8 mouse cellular contexts compared by ENCODE assay signal in the genomic region with DNA sequence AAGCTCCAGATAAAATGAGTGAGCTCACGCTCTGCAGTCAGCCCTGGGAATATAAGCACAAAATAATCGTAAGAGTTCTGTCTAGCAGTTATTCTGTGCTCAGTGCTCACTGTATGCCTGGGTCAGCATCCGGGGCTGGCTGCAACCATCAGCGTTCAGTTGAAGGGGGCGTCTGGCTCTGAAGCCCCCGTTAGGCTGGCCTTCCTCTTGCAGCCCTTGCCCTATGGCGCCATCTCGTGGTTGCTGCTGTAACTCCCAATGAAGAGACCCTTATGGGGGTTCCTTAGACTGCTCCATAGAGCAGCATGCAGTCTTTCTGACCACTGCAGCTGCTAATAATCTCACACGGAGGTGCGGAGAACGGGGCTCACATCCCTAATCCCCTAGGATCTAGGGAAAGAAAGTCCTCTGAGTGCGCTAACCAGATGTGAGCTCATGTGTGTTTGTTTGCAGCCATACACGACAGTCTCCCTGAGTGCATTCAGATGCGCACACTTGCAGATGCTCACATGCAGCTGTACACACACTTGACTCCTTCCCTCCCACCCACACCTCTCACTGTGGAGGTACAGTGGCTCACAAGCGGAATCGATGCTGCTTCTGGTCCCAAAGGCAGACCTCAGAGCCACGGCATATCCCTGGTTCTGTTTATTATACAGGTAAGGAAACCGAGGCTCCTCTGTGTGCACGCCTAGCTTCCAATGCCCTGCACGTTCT. TPM values are rescaled to one million over a fixed set of nuclear protein-coding genes. Genes with fewer than 3 reads are reported as not detected.
DNase-seq lines count a peak whose midpoint lies in the region; ATAC-seq and TF ChIP-seq lines count a peak whose summit lies in the region.

No protein-coding gene starts in this region.

- no peaks in the 10 kb centered on the region for H3K9me3 ChIP-seq in limb, embryonic 12.5 days
- H3K9me3 ChIP-seq in midbrain, embryonic 15.5 days = no peaks in the 10 kb centered on the region

- WGBS in kidney, adult 2 months = 37% methylated on average over 20 of the region's 20 CpGs
- WGBS in limb, embryonic 12.5 days = 32% methylated on average over 20 of the region's 20 CpGs
- 27% methylated on average over 20 of the region's 20 CpGs for WGBS in midbrain, embryonic 15.5 days

- TF ChIP-seq CTCF in kidney, adult 2 months (conservative IDR thresholded peaks at IDR 0.05; ENCODE audit: insufficient read depth, insufficient read length, low read depth, low read length) = peak; percentile 68

- no peak overlapping the region for H3K4me3 ChIP-seq in kidney, adult 2 months (ENCODE audit: insufficient read depth, low read depth, low read length)
- no peak overlapping the region for H3K4me3 ChIP-seq in limb, embryonic 12.5 days (replicated peaks)
- H3K4me3 ChIP-seq in midbrain, embryonic 15.5 days = 0 out of 2 replicates have a peak overlapping the region, but pooled peaks have one; percentile 4

- no peaks in the 10 kb centered on the region for H3K4me1 ChIP-seq in kidney, adult 2 months (ENCODE audit: control insufficient read depth, insufficient read depth, low read length)
- peaks cover 16% of the 10 kb centered on the region for H3K4me1 ChIP-seq in limb, embryonic 12.5 days (replicated peaks)
- peaks cover 6% of the 10 kb centered on the region for H3K4me1 ChIP-seq in midbrain, embryonic 15.5 days

- no peak for TF ChIP-seq POLR2A in kidney, adult 2 months (IDR thresholded peaks at IDR 0.05; ENCODE audit: low read depth, low read length)

- H3K4me2 ChIP-seq in limb, embryonic 12.5 days = peak overlapping the region; percentile 35
- peak overlapping the region; percentile 43 for H3K4me2 ChIP-seq in midbrain, embryonic 15.5 days

- peak; percentile 74 for ATAC-seq in limb, embryonic 12.5 days (ENCODE audit: insufficient number of reproducible peaks, insufficient read depth, low FRiP score, low TSS enrichment, low read depth)
- ATAC-seq in midbrain, embryonic 15.5 days (replicated peaks) = peak; percentile 91

- DNase-seq in urinary bladder, adult 2 months (ENCODE audit: low spot score) = peak; percentile 35
- no peak for DNase-seq in urinary bladder, postnatal 10 days (ENCODE audit: low spot score)
- peak; percentile 87 for DNase-seq in embryo, embryonic 11 days
- DNase-seq in gastrocnemius, postnatal 4 days (ENCODE audit: low spot score in 2 of 2) = peak; percentile 61 to 74
- peak; percentile 28 for DNase-seq in kidney, adult 2 months
- peak; percentile 50 to 81 for DNase-seq in spleen, postnatal 4 days (ENCODE audit: low spot score in 2 of 2)

- H3K9ac ChIP-seq in limb, embryonic 12.5 days (replicated peaks) = no peak overlapping the region
- H3K9ac ChIP-seq in midbrain, embryonic 15.5 days = peak overlapping the region; percentile 34; the same call in 1 of the 2 replicates

- no peaks in the 10 kb centered on the region; the same call in 1 of the 2 replicates for H3K36me3 ChIP-seq in kidney, adult 2 months (ENCODE audit: control insufficient read depth, insufficient read depth, low read length)
- H3K36me3 ChIP-seq in limb, embryonic 12.5 days = peaks cover 31% of the 10 kb centered on the region
- H3K36me3 ChIP-seq in midbrain, embryonic 15.5 days (replicated peaks) = peaks cover 16% of the 10 kb centered on the region

- no peak overlapping the region for H3K27ac ChIP-seq in kidney, adult 2 months (ENCODE audit: insufficient read depth, low read depth, low read length)
- H3K27ac ChIP-seq in limb, embryonic 12.5 days = no peak overlapping the region
- H3K27ac ChIP-seq in midbrain, embryonic 15.5 days = no peak overlapping the region

- H3K27me3 ChIP-seq in kidney, adult 2 months (replicated peaks; ENCODE audit: control insufficient read depth, insufficient read depth, low read length) = no peaks in the 10 kb centered on the region
- peaks cover 13% of the 10 kb centered on the region for H3K27me3 ChIP-seq in limb, embryonic 12.5 days
- no peaks in the 10 kb centered on the region for H3K27me3 ChIP-seq in midbrain, embryonic 15.5 days (replicated peaks)

RNA-seq across cellular contexts. Expression of a gene that starts 39.7 kb away (rescaled TPM):
- polyA plus RNA-seq in urinary bladder, adult 2 months (2012; rRNA removed) = 11.1 and 14.9 TPM in 2 replicates
- 10 to 100 TPM; 26.8 to 30.9 TPM for total RNA-seq in gastrocnemius, postnatal 4 days (2021)
- polyA plus RNA-seq in kidney, adult 2 months (2012; rRNA removed) = 3.6 and 4.8 TPM in 2 replicates
- polyA plus RNA-seq in limb, embryonic 12.5 days (2016; fragmentation: Nextera tagmentation; extraction: Ambion mirVana) = 52.0 and 52.1 TPM in 2 replicates
- 23.1 and 23.2 TPM in 2 replicates for polyA plus RNA-seq in midbrain, embryonic 15.5 days (2015; fragmentation: Nextera tagmentation; extraction: Ambion mirVana)
